Mouse (Mus musculus): ENCODE measurements around the gene Cblb. TPM values are rescaled to one million over a fixed set of nuclear protein-coding genes. Genes with fewer than 3 reads are reported as not detected.
A peak's percentile ranks its signal among the peaks of the same experiment; 100 is the strongest.

Gene Cblb
- polyA plus RNA-seq, 1 experiment from 2014 or later: 19.8 TPM

DNA sequence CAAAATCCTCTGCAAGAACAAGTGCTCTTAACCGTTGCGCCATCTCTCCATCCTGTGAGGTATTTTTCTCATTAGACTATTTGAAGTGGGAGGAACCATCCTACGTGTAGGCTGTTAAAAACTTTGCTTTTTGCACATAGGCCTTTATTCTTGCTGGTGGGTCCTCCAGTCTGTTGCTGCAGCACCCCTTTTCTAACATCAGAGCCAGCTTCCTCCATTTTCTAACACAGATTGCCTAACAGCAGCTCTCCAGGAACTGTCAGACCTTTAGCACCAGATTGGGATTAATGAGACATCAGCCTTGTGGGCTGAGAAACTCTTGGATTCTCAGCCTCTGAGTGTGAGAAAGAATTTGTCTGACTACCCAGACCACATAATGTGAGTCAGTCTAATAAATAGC, 2.0 kb upstream of the Cblb start:
- H3K36me3 ChIP-seq (ENCODE audit: insufficient read depth): peaks cover 5% of the 10 kb centered on the region
- no peaks in the 10 kb centered on the region for H3K9me3 ChIP-seq (ENCODE audit: low read depth, low read length)
- ATAC-seq (ENCODE audit: insufficient read depth): no peak
- no peak for TF ChIP-seq CTCF (IDR thresholded peaks at IDR 0.05; ENCODE audit: low read depth)
- H3K4me2 ChIP-seq: no peak overlapping the region
- H3K9ac ChIP-seq: no peak overlapping the region
- H3K4me1 ChIP-seq (ENCODE audit: insufficient read depth): peaks cover 5% of the 10 kb centered on the region
- 73% methylated on average over 3 of the region's 3 CpGs for WGBS
- no peak overlapping the region for H3K4me3 ChIP-seq (ENCODE audit: low read depth, low read length)
- no peak overlapping the region for H3K27ac ChIP-seq (ENCODE audit: low read depth)
- DNase-seq: no peak
- no peaks in the 10 kb centered on the region for H3K27me3 ChIP-seq (ENCODE audit: insufficient read depth, low read length)

DNA sequence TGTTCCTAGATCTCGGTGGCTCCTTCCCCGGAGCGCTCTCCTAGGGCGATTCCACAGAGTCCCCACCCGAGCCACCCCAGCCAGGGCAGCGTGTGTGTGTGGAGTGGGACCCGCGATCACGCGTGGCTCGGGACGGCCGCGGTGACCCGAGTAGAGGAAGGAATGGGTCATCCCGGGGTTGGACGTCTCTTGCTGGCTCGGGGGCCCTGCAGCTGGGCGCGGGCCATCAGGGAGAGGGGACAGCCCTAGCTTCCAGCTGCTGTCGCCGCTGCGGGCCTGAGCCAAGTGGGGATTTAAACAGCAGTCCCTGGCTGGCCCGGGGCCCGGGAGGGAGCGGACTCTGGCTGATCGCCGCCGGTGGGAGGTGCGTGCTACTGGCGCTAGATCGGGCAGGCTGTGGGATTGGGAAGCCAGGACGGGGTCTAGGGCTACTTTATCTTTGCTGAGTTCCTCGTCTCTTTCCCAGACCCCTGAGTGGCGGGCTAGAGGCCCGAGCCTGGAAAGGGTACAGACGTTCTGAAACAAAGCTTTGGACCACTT, 757 bp downstream of the Cblb start:
- WGBS: 0% methylated on average over 37 of the region's 37 CpGs

DNA sequence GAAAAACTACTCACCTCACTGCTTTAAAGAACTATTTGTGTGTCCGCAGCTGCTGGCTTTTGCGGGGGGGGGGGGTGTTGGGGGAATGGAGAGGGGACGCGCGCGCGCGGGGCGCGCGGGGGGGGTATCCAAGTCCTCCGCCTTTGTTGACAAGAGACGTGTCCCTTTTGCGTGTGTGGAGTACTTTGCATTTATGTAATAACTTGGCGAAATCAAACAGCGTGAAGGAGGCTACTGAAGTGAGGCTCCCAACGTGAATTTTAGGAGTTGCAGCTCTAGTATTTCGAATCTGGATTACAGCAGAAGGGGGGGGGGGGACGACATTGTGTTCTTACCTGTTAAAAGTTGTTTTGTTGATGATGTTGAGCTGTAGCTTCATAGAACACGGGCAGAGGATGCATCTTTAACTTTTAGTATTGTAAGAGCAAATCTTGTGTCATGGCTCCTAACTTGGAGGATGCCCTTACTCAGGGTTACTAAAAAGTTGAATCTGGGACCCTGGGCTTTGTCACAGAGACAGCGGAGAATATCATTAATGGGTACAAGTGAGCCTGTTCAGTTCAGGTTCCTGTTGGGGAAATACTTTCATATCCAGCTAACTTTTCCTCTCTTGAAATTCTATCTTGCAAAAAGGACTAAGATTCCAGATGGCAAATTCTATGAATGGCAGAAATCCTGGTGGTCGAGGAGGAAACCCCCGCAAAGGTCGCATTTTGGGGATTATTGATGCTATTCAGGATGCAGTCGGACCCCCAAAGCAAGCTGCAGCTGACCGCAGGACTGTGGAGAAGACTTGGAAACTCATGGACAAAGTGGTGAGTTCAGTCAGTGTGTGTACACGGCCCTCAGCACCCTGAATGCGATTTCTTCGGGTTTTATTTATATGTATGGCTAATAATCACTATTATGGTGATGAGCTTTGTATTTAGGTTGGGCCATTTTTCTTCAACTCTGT, 1.6 kb downstream of the Cblb start:
- H3K4me2 ChIP-seq: peak overlapping the region; percentile 73
- H3K4me3 ChIP-seq (ENCODE audit: low read depth, low read length): peak overlapping the region; percentile 80
- TF ChIP-seq CTCF (IDR thresholded peaks at IDR 0.05; ENCODE audit: low read depth): no peak
- peak overlapping the region; percentile 84 for H3K9ac ChIP-seq
- peaks cover 7% of the 10 kb centered on the region for H3K4me1 ChIP-seq (ENCODE audit: insufficient read depth)
- peak overlapping the region; percentile 99 for H3K27ac ChIP-seq (ENCODE audit: low read depth)
- H3K36me3 ChIP-seq (ENCODE audit: insufficient read depth): peaks cover 29% of the 10 kb centered on the region
- DNase-seq: no peak
- ATAC-seq (ENCODE audit: insufficient read depth): no peak
- 13% methylated on average over 29 of the region's 29 CpGs for WGBS
- H3K27me3 ChIP-seq (ENCODE audit: insufficient read depth, low read length): no peaks in the 10 kb centered on the region
- H3K9me3 ChIP-seq (ENCODE audit: low read depth, low read length): no peaks in the 10 kb centered on the region

More for the DNA sequence above, 757 bp downstream of the Cblb start:
- no peak for TF ChIP-seq CTCF (IDR thresholded peaks at IDR 0.05; ENCODE audit: low read depth)
- Histone ChIP-seq H3K9ac (peak overlapping the region; percentile 84), H3K9me3 (ENCODE audit: low read depth, low read length) (no peaks in the 10 kb centered on the region), H3K4me3 (ENCODE audit: low read depth, low read length) (peak overlapping the region; percentile 80), H3K4me2 (peak overlapping the region; percentile 73), H3K27ac (ENCODE audit: low read depth) (peak overlapping the region; percentile 99), H3K27me3 (ENCODE audit: insufficient read depth, low read length) (no peaks in the 10 kb centered on the region), H3K36me3 (ENCODE audit: insufficient read depth) (peaks cover 29% of the 10 kb centered on the region), H3K4me1 (ENCODE audit: insufficient read depth) (peaks cover 7% of the 10 kb centered on the region)
- DNase-seq (peak; percentile 95), ATAC-seq (ENCODE audit: insufficient read depth) (peak; percentile 90)

DNA sequence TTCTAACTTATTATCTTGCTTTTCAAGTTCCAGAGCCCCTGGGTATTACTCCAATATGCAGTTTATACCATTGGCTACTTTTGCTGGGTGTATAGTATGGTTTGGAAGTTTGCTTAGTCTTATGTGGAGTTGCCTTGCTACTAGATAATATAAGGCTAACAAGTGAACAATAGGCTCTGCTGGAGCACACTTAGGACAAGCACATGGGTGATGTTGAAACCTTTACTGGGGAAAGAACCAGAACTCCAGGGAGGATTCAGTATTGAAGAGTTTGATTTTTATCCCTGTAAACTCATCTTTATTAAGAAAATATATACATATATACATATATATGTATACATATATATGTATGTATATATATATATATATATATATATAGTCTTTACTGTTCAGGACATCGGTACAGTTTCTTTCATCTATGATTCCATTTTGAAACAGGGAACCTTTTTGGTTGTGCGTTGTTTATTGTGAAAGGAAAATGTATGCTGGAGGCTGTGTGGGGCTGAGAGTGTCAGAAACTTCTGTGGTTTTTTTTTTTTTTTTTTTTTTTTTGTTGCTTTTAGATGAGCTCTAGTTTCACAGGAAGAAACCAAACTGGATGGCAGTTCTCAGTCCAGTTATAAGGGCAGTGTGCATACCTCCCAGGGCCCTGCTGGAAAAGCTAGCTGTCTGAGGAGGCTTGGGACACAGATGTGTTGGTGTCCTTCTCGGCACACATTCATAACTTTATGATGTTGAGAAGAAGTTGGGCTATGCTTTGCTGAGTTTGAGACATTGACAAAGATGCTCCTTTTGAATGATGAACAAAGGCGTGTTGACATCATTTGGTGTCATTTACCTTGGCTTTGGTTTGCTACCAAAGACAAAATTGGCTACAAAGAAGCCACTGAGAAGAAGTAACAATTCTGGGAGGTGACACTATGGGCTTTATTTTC, 2.6 kb downstream of the Cblb start:
- Histone ChIP-seq H3K4me2 (peak overlapping the region; percentile 73), H3K27ac (ENCODE audit: low read depth) (no peak overlapping the region), H3K4me3 (ENCODE audit: low read depth, low read length) (peak overlapping the region; percentile 80), H3K9me3 (ENCODE audit: low read depth, low read length) (no peaks in the 10 kb centered on the region), H3K9ac (0 out of 2 replicates have a peak overlapping the region, but pooled peaks have one; percentile 84), H3K4me1 (ENCODE audit: insufficient read depth) (peaks cover 7% of the 10 kb centered on the region), H3K27me3 (ENCODE audit: insufficient read depth, low read length) (no peaks in the 10 kb centered on the region), H3K36me3 (ENCODE audit: insufficient read depth) (peaks cover 32% of the 10 kb centered on the region)
- TF ChIP-seq CTCF (IDR thresholded peaks at IDR 0.05; ENCODE audit: low read depth): no peak
- ATAC-seq (ENCODE audit: insufficient read depth): no peak
- 83% methylated on average over 4 of the region's 4 CpGs for WGBS
- no peak for DNase-seq

DNA sequence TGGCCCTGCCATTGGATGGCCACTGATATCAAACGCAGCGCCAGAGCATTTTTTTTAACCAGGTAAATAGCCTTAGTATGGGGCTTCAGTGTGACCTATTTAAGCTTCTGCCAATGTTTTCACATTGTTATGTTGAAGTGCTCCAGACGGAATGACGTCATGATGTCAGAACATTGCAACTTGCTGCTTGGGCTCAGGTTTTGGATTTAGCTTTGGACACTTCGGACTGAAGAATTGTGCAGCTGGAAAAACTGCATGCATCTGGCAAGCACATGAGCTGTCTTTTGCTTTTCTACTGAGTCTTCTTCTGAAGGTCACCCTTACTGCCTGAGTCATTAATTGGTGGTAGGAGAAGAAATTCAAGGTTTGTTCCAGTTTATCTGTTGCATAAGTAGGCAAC, 3.3 kb downstream of the Cblb start:
- peaks cover 7% of the 10 kb centered on the region for H3K4me1 ChIP-seq (ENCODE audit: insufficient read depth)
- no peak for TF ChIP-seq CTCF (IDR thresholded peaks at IDR 0.05; ENCODE audit: low read depth)
- no peak overlapping the region for H3K27ac ChIP-seq (ENCODE audit: low read depth)
- H3K9me3 ChIP-seq (ENCODE audit: low read depth, low read length): no peaks in the 10 kb centered on the region
- H3K4me3 ChIP-seq (ENCODE audit: low read depth, low read length): no peak overlapping the region
- H3K9ac ChIP-seq: no peak overlapping the region
- DNase-seq: no peak
- ATAC-seq (ENCODE audit: insufficient read depth): no peak
- WGBS: 77% methylated on average over 5 of the region's 5 CpGs
- H3K36me3 ChIP-seq (ENCODE audit: insufficient read depth): peaks cover 37% of the 10 kb centered on the region
- H3K27me3 ChIP-seq (ENCODE audit: insufficient read depth, low read length): no peaks in the 10 kb centered on the region
- H3K4me2 ChIP-seq: peak overlapping the region; percentile 38

DNA sequence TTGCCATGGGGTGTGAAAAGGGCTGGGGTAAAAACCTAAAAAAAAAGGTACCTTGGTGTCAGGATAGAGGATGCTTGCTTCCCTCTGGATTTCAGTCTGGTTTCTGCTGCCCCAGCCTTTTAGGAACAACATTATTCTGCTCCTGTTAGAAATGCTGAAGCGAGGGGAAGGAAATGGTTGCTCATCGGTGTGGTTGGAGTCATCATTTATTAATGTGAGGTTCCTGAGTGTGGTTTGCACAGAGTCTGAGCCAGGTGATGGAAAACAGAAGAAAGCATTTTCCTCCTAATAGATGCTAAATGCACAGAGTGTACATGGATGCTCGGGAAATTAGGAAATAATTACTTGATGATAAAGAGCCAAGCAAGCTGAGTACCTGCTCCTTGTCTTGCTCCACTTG, 5.3 kb downstream of the Cblb start:
- WGBS: 88% methylated on average over 3 of the region's 3 CpGs

More for the DNA sequence above, 5.3 kb downstream of the Cblb start:
- H3K4me3 ChIP-seq (ENCODE audit: low read depth, low read length): no peak overlapping the region
- H3K4me1 ChIP-seq (ENCODE audit: insufficient read depth): peaks cover 2% of the 10 kb centered on the region; the same call in 1 of the 2 replicates
- no peak for ATAC-seq (ENCODE audit: insufficient read depth)
- peaks cover 37% of the 10 kb centered on the region for H3K36me3 ChIP-seq (ENCODE audit: insufficient read depth)
- no peak for TF ChIP-seq CTCF (IDR thresholded peaks at IDR 0.05; ENCODE audit: low read depth)
- no peak overlapping the region for H3K9ac ChIP-seq
- no peak overlapping the region for H3K4me2 ChIP-seq
- H3K27ac ChIP-seq (ENCODE audit: low read depth): no peak overlapping the region
- no peak for DNase-seq
- H3K27me3 ChIP-seq (ENCODE audit: insufficient read depth, low read length): no peaks in the 10 kb centered on the region
- no peaks in the 10 kb centered on the region for H3K9me3 ChIP-seq (ENCODE audit: low read depth, low read length)

All from lung, embryonic 14.5 days (tissue).